Mouse (Mus musculus) MEL (cell line): ENCODE results near the gene Rcan2. TPM values are rescaled to one million over a fixed set of nuclear protein-coding genes. Genes with fewer than 3 reads are reported as not detected.

Source experiments
- DNase-seq: peaks from one replicate; pipeline ENCODE4 v3.0.0; 2011; ENCODE audit warnings: low read depth, low spot score
- H3K27ac ChIP-seq: 2 replicates; pipeline ENCODE4 v1.5.1; 2012; ENCODE audit warnings: low read depth, mild to moderate bottlenecking, control low read depth, low read length, moderate library complexity; ENCODE audit not compliant: control insufficient read depth
- H3K27me3 ChIP-seq, 2 experiments: fragments of 150-350 bp in 1 of 2; sonication (generic) in 1 of 2; 2 replicates each; pipeline ENCODE4 v1.6.1; 2012; ENCODE audit warnings: low read length in 2 of 2, mild to moderate bottlenecking in 2 of 2, improper control_type of control experiment in 1 of 2, moderate library complexity in 1 of 2; ENCODE audit not compliant: insufficient read depth in 2 of 2, control insufficient read depth in 1 of 2
- H3K36me3 ChIP-seq, 2 experiments: 2 replicates each; pipeline ENCODE4 v1.6.1; 2012 to 2014; ENCODE audit warnings: low read length in 2 of 2, improper control_type of control experiment in 1 of 2, inconsistent platforms in 1 of 2, mild to moderate bottlenecking in 1 of 2; ENCODE audit not compliant: insufficient read depth in 2 of 2, control insufficient read depth in 1 of 2
- H3K4me1 ChIP-seq, 2 experiments: fragments of 150-350 bp in 1 of 2; sonication (generic) in 1 of 2; 2 replicates each; pipeline ENCODE4 v1.6.1; 2012; ENCODE audit warnings: low read length in 2 of 2, improper control_type of control experiment in 1 of 2, mild to moderate bottlenecking in 1 of 2; ENCODE audit not compliant: insufficient read depth in 2 of 2, control insufficient read depth in 1 of 2
- H3K4me3 ChIP-seq, 2 experiments: fragments of 150-350 bp in 1 of 2; sonication (generic) in 1 of 2; 2 replicates each; pipeline ENCODE4 v1.5.1; 2012; ENCODE audit warnings: low read depth in 2 of 2, low read length in 2 of 2, mild to moderate bottlenecking in 2 of 2, moderate library complexity in 2 of 2, control low read depth in 1 of 2, improper control_type of control experiment in 1 of 2; ENCODE audit not compliant: control insufficient read depth in 1 of 2, insufficient read depth in 1 of 2
- H3K79me2 ChIP-seq: 2 replicates; pipeline ENCODE4 v1.6.1; 2012; ENCODE audit warnings: mild to moderate bottlenecking, low read length, moderate library complexity; ENCODE audit not compliant: control insufficient read depth, poor library complexity, insufficient read depth
- H3K9ac ChIP-seq: 2 replicates; pipeline ENCODE4 v1.6.1; 2012; ENCODE audit warnings: low read depth, mild to moderate bottlenecking, control low read depth, low read length, moderate library complexity; ENCODE audit not compliant: control insufficient read depth, poor library complexity, severe bottlenecking
- H3K9me3 ChIP-seq: fragments of 150-350 bp; sonication (generic); replicated peaks from 2 replicates; pipeline ENCODE4 v1.6.1; 2012; ENCODE audit warnings: mild to moderate bottlenecking, low read length, improper control_type of control experiment, moderate library complexity; ENCODE audit not compliant: insufficient read depth
- BHLHE40 ChIP-seq: IDR thresholded peaks from 2 replicates; pipeline ENCODE4 v1.6.1; 2012; ENCODE audit warnings: low read depth, mild to moderate bottlenecking, inconsistent platforms, low read length, improper control_type of control experiment, borderline replicate concordance
- CHD1 ChIP-seq: IDR thresholded peaks from 2 replicates; pipeline ENCODE4 v1.6.1; 2012; ENCODE audit warnings: low read depth, mild to moderate bottlenecking, inconsistent platforms, low read length, improper control_type of control experiment
- CTCF ChIP-seq, 3 experiments: IDR thresholded peaks in 2 of 3; conservative IDR thresholded peaks in 1 of 3; 2 replicates each; pipeline ENCODE4 v1.5.1; 2011 to 2012; ENCODE audit warnings: low read length in 3 of 3, low read depth in 2 of 3, mild to moderate bottlenecking in 2 of 3, improper control_type of control experiment in 1 of 3, inconsistent platforms in 1 of 3, mixed read lengths in 1 of 3, moderate library complexity in 1 of 3; ENCODE audit not compliant: control insufficient read depth in 1 of 3, insufficient read depth in 1 of 3, poor library complexity in 1 of 3, severe bottlenecking in 1 of 3
- E2F4 ChIP-seq: IDR thresholded peaks from 2 replicates; pipeline ENCODE4 v1.6.1; 2011; ENCODE audit warnings: low read depth, low read length, improper control_type of control experiment, borderline replicate concordance
- EP300 ChIP-seq, 2 experiments: IDR thresholded peaks; 2 replicates each; pipeline ENCODE4 v1.6.1; 2011; ENCODE audit warnings: improper control_type of control experiment in 2 of 2, low read length in 2 of 2, low read depth in 1 of 2, mild to moderate bottlenecking in 1 of 2
- GABPA ChIP-seq: IDR thresholded peaks from 2 replicates; pipeline ENCODE4 v1.6.1; 2012; ENCODE audit warnings: low read depth, mild to moderate bottlenecking, inconsistent platforms, low read length, improper control_type of control experiment, moderate library complexity
- MAX ChIP-seq: IDR thresholded peaks from 2 replicates; pipeline ENCODE4 v1.6.1; 2011; ENCODE audit warnings: low read length, improper control_type of control experiment
- MAZ ChIP-seq: IDR thresholded peaks from 2 replicates; pipeline ENCODE4 v1.6.1; 2012; ENCODE audit warnings: low read depth, mild to moderate bottlenecking, inconsistent platforms, low read length, improper control_type of control experiment
- MEF2A ChIP-seq: IDR thresholded peaks from 2 replicates; pipeline ENCODE4 v1.6.1; 2014; ENCODE audit warnings: low read depth, mild to moderate bottlenecking, inconsistent platforms, low read length, improper control_type of control experiment; ENCODE audit not compliant: poor library complexity, insufficient replicate concordance, severe bottlenecking; ENCODE audit errors: extremely low read depth
- MYB ChIP-seq: IDR thresholded peaks from 2 replicates; pipeline ENCODE4 v1.6.1; 2011; ENCODE audit warnings: mild to moderate bottlenecking, low read depth, low read length, improper control_type of control experiment
- MYC ChIP-seq: IDR thresholded peaks from 2 replicates; pipeline ENCODE4 v1.6.1; 2011; ENCODE audit warnings: low read depth, mild to moderate bottlenecking, low read length, improper control_type of control experiment, moderate library complexity
- NELFE ChIP-seq: IDR thresholded peaks from 2 replicates; pipeline ENCODE4 v1.6.1; 2011; ENCODE audit warnings: low read depth, low read length, improper control_type of control experiment
- POLR2AphosphoS2 ChIP-seq: IDR thresholded peaks from 2 replicates; pipeline ENCODE4 v1.6.1; 2011; ENCODE audit warnings: low read length, improper control_type of control experiment
- RAD21 ChIP-seq: IDR thresholded peaks from 2 replicates; pipeline ENCODE4 v1.6.1; 2011; ENCODE audit warnings: mild to moderate bottlenecking, low read depth, low read length, improper control_type of control experiment
- RCOR1 ChIP-seq: IDR thresholded peaks from 2 replicates; pipeline ENCODE4 v1.6.1; 2012; ENCODE audit warnings: low read depth, mild to moderate bottlenecking, inconsistent platforms, low read length, improper control_type of control experiment
- SIN3A ChIP-seq: IDR thresholded peaks from 2 replicates; pipeline ENCODE4 v1.6.1; 2012; ENCODE audit warnings: low read length, improper control_type of control experiment, inconsistent platforms
- USF1 ChIP-seq: IDR thresholded peaks from 2 replicates; pipeline ENCODE4 v1.6.1; 2014; ENCODE audit warnings: low read depth, mild to moderate bottlenecking, inconsistent platforms, low read length, improper control_type of control experiment, moderate library complexity
- polyA plus RNA-seq, 2 experiments: library from polyadenylated mRNA; stranded (reverse) in 1 of 2; unstranded in 1 of 2; fragments of >175 nt in 1 of 2; fragments of >200 nt in 1 of 2; gene quantifications; 2 replicates each; pipeline versions ENCODE4 v1.2.1 to v1.2.4; 2012; ENCODE audit warnings: low replicate concordance in 2 of 2, low read depth in 1 of 2; ENCODE audit not compliant: insufficient read length in 2 of 2, insufficient read depth in 1 of 2, missing spikeins in 1 of 2
- total RNA-seq: library from RNA; depleted of rRNA; stranded (reverse); fragments of 300-350 nt; gene quantifications from 2 replicates; pipeline ENCODE4 v1.2.3, GENCODE M21; 2012

The Rcan2 gene
- total and polyA plus RNA-seq, 3 experiments: 0.52 TPM; not detected in 2

DNA sequence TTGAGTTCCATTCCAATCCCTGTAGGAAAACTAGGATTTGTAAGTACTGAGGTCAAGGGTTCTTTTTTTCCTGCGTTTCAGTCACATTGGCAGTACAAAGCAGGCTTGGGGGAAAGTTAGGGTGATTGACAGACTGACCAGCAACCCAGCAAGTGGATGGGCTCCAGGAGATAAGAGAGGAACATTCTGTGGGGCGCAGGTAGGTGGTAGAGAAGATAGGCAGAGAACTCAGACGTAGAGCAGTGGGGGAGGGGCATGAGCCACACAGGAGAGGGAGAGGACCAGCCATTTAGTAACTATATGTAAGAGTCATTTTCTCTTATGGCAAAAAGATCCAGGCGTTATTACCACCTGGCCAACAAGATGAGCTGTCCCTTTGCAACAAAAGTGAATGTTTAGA, 96.2 kb downstream of the Rcan2 start:
- H3K9ac ChIP-seq: no peak overlapping the region
- no peaks in the 10 kb centered on the region for H3K9me3 ChIP-seq
- peaks cover 0 to 13% of the 10 kb centered on the region in 2 experiments; a peak in 2 of 4 replicates for H3K4me1 ChIP-seq
- no peaks in the 10 kb centered on the region for H3K27me3 ChIP-seq
- no peak for DNase-seq
- H3K36me3 ChIP-seq: peaks cover 0 to 12% of the 10 kb centered on the region in 2 experiments; a peak in 2 of 4 replicates
- no peak overlapping the region for H3K4me3 ChIP-seq
- no peak overlapping the region for H3K27ac ChIP-seq
- H3K79me2 ChIP-seq: no peaks in the 10 kb centered on the region
- TF ChIP-seq RCOR1 (no peak), MYB (no peak), CHD1 (no peak), BHLHE40 (no peak)

DNA sequence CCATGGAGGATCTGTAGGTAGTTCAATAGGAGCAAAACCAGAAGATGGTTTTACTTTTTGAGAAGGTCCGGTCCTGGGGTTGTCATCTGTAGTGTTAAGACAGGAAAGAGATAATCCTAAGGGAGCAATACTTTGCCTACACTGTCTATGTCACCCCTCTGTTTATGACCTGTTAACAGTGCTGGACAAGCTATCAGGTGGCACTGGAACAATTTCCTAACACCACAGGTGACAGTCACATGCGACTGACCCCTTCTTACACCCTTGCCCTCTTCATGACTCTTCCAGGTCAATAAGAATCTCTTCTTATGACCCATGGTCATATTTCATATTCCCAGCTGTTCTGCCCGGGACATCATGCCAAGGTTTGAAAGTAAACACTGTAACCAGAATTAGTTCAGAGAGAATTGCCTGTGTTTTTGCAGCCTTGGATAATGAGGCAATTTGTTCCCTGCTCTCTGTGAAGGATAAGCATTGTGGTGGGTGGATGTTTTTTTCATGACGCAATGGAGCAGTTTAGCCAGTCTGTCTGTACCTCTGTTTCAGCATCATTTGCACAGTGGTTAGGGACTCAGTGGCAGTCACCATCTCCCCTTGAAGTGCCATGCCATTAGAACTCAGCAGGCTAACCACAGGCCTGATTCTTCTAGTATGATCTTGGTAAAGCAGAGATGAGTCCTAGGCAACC, 98.4 kb downstream of the Rcan2 start:
- H3K27me3 ChIP-seq: no peaks in the 10 kb centered on the region
- H3K36me3 ChIP-seq: peaks cover 0 to 12% of the 10 kb centered on the region in 2 experiments; a peak in 2 of 4 replicates
- H3K27ac ChIP-seq: no peak overlapping the region
- H3K9ac ChIP-seq: no peak overlapping the region
- H3K4me3 ChIP-seq: no peak overlapping the region
- no peak for DNase-seq
- TF ChIP-seq EP300 (IDR thresholded peaks at IDR 0.05; ENCODE audit: low read depth in 1 of 2, low read length in 2 of 2) (no peak), E2F4 (no peak), SIN3A (no peak), CHD1 (no peak), MYC (no peak), POLR2AphosphoS2 (no peak), RAD21 (no peak), MAZ (no peak), CTCF (IDR thresholded peaks at IDR 0.05 in 2 of 3, conservative IDR thresholded peaks at IDR 0.05 in 1 of 3; ENCODE audit: control insufficient read depth in 1 of 3, insufficient read depth in 1 of 3, low read depth in 2 of 3, low read length in 3 of 3, poor library complexity in 1 of 3, severe bottlenecking in 1 of 3) (no peak), RCOR1 (no peak), MAX (no peak), NELFE (no peak), GABPA (no peak), USF1 (no peak), MEF2A (no peak)
- H3K79me2 ChIP-seq: no peaks in the 10 kb centered on the region
- no peaks in the 10 kb centered on the region for H3K9me3 ChIP-seq
- H3K4me1 ChIP-seq: peaks cover 0 to 13% of the 10 kb centered on the region in 2 experiments; a peak in 2 of 4 replicates
